Mouse (Mus musculus): ENCODE results near the gene Ccdc107. TPM values are rescaled to one million over a fixed set of nuclear protein-coding genes. Genes with fewer than 3 reads are reported as not detected.

The Ccdc107 gene
- total and polyA plus RNA-seq, 3 experiments = 30.5 to 63.1 (median 33.4) TPM

- Histone ChIP-seq H3K27me3 (replicated peaks) (peaks cover 42% of the 10 kb centered on the region), H3K4me3 (replicated peaks in 1 of 3; ENCODE audit: low read depth in 2 of 3, low read length in 2 of 3, poor library complexity in 1 of 3) (peak overlapping the region; percentile 51 to 64 (median 59)), H3K27ac (ENCODE audit: insufficient read depth, low read depth) (no peak overlapping the region), H3K79me2 (replicated peaks; ENCODE audit: control insufficient read depth, extremely low read depth, insufficient read depth, poor library complexity, severe bottlenecking) (no peaks in the 10 kb centered on the region), H3K9ac (ENCODE audit: insufficient read depth, low read depth) (peak overlapping the region; percentile 4; the same call in 1 of the 2 replicates), H3K9me3 (replicated peaks; ENCODE audit: low read length) (no peaks in the 10 kb centered on the region), H3K4me2 (ENCODE audit: insufficient read depth, low read depth, poor library complexity, severe bottlenecking) (peak overlapping the region; percentile 58), H3K36me3 (replicated peaks in 1 of 2; ENCODE audit: control insufficient read depth in 1 of 2, insufficient read depth in 1 of 2, low read length in 1 of 2) (peaks cover 4 to 31% of the 10 kb centered on the region in 2 experiments), H3K4me1 (ENCODE audit: control insufficient read depth in 1 of 2, insufficient read depth in 2 of 2) (peaks cover 0 to 22% of the 10 kb centered on the region in 2 experiments; a peak in 2 of 4 replicates)
- dilution Hi-C loops (cut with MboI; ENCODE audit: extremely low pct_ligation_motif_present, extremely low pct_unique_long_range_greater_than_20kb, low sequenced_read_pairs) = no loop called here
- in situ Hi-C loops (cut with MboI; ENCODE audit: low pct_ligation_motif_present, low pct_unique_long_range_greater_than_20kb, low sequenced_read_pairs) = no loop called here
- peak in 1 of 2 experiments; percentile 48; a peak in 2 of 4 replicates for TF ChIP-seq CTCF (conservative IDR thresholded peaks at IDR 0.05 in 1 of 2, IDR thresholded peaks at IDR 0.05 in 1 of 2; ENCODE audit: low read depth in 2 of 2, low read length in 2 of 2)
- no peak for TF ChIP-seq MAX (IDR thresholded peaks at IDR 0.05; ENCODE audit: low read length)
- peak; percentile 28 for DNase-seq (ENCODE audit: extremely low read depth)
Observed at GRCm38 (mm10) chr4:43498983-43499382, 6.3 kb downstream of the Ccdc107 start.

DNA sequence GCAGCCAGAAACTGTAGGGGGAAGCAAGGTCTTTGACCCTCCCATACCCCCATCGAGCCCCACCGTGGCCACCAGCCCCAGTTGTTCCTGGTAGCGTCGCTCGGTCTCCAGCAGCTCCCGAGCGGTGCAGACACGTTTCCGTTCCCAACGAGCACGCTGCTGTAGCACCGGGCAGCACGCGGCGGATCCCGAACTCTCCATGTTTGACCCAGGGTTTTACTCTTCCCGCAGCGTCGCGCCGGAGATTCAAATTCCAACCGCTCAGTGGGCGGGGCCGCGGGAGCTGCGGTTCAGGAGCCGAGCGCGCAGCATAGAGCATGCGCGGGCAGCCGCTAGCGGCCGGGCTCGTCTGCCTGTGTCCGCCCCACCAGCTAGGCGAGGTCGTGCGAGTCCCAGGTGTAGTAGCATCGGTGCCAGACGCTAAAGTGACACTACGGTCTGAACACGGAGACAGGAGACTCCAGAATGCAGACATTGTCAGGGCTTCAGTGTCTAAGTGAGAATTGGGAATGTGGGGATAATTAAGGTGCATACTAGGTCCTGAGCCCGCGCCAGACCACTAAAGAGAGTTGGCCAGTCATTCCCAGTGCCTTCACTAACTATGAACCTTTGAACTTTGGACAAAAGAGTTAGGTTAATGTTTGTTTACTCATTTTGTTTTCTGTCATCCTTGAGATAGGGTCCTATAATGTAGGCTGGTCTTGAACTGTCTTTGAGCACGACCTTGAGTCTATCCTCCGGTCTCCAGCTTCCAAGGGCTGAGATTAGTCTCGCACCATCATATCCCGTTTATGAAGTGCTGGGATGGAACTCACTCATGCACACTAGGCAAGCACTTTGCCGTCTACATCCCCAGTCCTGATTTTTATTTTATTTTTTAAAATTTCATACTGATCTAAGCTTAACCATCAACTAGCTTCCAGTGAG is 7.0 kb downstream of the Ccdc107 start, which contains the start of gene Arhgef39:
Arhgef39 (minus strand) TSS at position 289 of the 927 bp plus-strand sequence.
- Histone ChIP-seq H3K27ac (ENCODE audit: insufficient read depth, low read depth) (no peak within 1 kb of the TSS), H3K79me2 (replicated peaks; ENCODE audit: control insufficient read depth, extremely low read depth, insufficient read depth, poor library complexity, severe bottlenecking) (no peaks in the 10 kb centered on the region), H3K9me3 (replicated peaks; ENCODE audit: low read length) (no peaks in the 10 kb centered on the region), H3K9ac (ENCODE audit: insufficient read depth, low read depth) (peak within 1 kb of the TSS; percentile 4; the same call in 1 of the 2 replicates), H3K4me3 (replicated peaks in 1 of 3; ENCODE audit: low read depth in 2 of 3, low read length in 2 of 3, poor library complexity in 1 of 3) (peak within 1 kb of the TSS; percentile 51 to 64 (median 59)), H3K36me3 (replicated peaks in 1 of 2; ENCODE audit: control insufficient read depth in 1 of 2, insufficient read depth in 1 of 2, low read length in 1 of 2) (peaks cover 4 to 31% of the 10 kb centered on the region in 2 experiments), H3K27me3 (replicated peaks) (peaks cover 49% of the 10 kb centered on the region), H3K4me1 (ENCODE audit: control insufficient read depth in 1 of 2, insufficient read depth in 2 of 2) (peaks cover 0 to 17% of the 10 kb centered on the region in 2 experiments; a peak in 2 of 4 replicates), H3K4me2 (ENCODE audit: insufficient read depth, low read depth, poor library complexity, severe bottlenecking) (peak within 1 kb of the TSS; percentile 58)
- dilution Hi-C loops (cut with MboI; ENCODE audit: extremely low pct_ligation_motif_present, extremely low pct_unique_long_range_greater_than_20kb, low sequenced_read_pairs) (no loop called here), in situ Hi-C loops (cut with MboI; ENCODE audit: low pct_ligation_motif_present, low pct_unique_long_range_greater_than_20kb, low sequenced_read_pairs) (no loop called here)
- DNase-seq (ENCODE audit: extremely low read depth) = peak; percentile 58
- TF ChIP-seq NELFE (IDR thresholded peaks at IDR 0.05; ENCODE audit: low read depth, low read length) = peak; percentile 44; the same call in 1 of the 2 replicates
- TF ChIP-seq NRF1 (IDR thresholded peaks at IDR 0.05; ENCODE audit: low read depth, low read length) = peak; percentile 96
- no peak for TF ChIP-seq ZNF384 (IDR thresholded peaks at IDR 0.05; ENCODE audit: low read depth, low read length)
- TF ChIP-seq MXI1 (IDR thresholded peaks at IDR 0.05; ENCODE audit: low read depth, low read length) = peak; percentile 35; the same call in 1 of the 2 replicates
- no peak for TF ChIP-seq CHD1 (IDR thresholded peaks at IDR 0.05; ENCODE audit: low read depth, low read length)
- no peak for TF ChIP-seq MAX (IDR thresholded peaks at IDR 0.05; ENCODE audit: low read length)
- no peak for TF ChIP-seq EP300 (IDR thresholded peaks at IDR 0.05; ENCODE audit: low read length)
- no peak for TF ChIP-seq ZMIZ1 (IDR thresholded peaks at IDR 0.05; ENCODE audit: low read depth, low read length)
- peak; percentile 38; the same call in 1 of the 2 replicates for TF ChIP-seq POLR2A (IDR thresholded peaks at IDR 0.05; ENCODE audit: low read depth, low read length)

GRCm38 (mm10) chr4:43503041-43503440 is 10.3 kb downstream of the Ccdc107 start:
- dilution Hi-C loops (cut with MboI; ENCODE audit: extremely low pct_ligation_motif_present, extremely low pct_unique_long_range_greater_than_20kb, low sequenced_read_pairs) = no loop called here
- Histone ChIP-seq H3K4me3 (replicated peaks in 1 of 3; ENCODE audit: low read depth in 2 of 3, low read length in 2 of 3, poor library complexity in 1 of 3) (no peak overlapping the region), H3K36me3 (replicated peaks in 1 of 2; ENCODE audit: control insufficient read depth in 1 of 2, insufficient read depth in 1 of 2, low read length in 1 of 2) (no peaks in the 10 kb centered on the region), H3K27me3 (replicated peaks) (peaks cover 83% of the 10 kb centered on the region), H3K9ac (ENCODE audit: insufficient read depth, low read depth) (no peak overlapping the region), H3K79me2 (replicated peaks; ENCODE audit: control insufficient read depth, extremely low read depth, insufficient read depth, poor library complexity, severe bottlenecking) (no peaks in the 10 kb centered on the region), H3K4me1 (ENCODE audit: control insufficient read depth in 1 of 2, insufficient read depth in 2 of 2) (peaks cover 0 to 13% of the 10 kb centered on the region in 2 experiments; a peak in 2 of 4 replicates), H3K9me3 (replicated peaks; ENCODE audit: low read length) (no peaks in the 10 kb centered on the region), H3K4me2 (ENCODE audit: insufficient read depth, low read depth, poor library complexity, severe bottlenecking) (no peak overlapping the region), H3K27ac (ENCODE audit: insufficient read depth, low read depth) (no peak overlapping the region)
- TF ChIP-seq ZKSCAN1 (IDR thresholded peaks at IDR 0.05; ENCODE audit: borderline replicate concordance, low read depth, low read length) = no peak
- no peak for TF ChIP-seq PAX5 (IDR thresholded peaks at IDR 0.05; ENCODE audit: low read length)
- TF ChIP-seq MYC (IDR thresholded peaks at IDR 0.05; ENCODE audit: low read depth, low read length) = no peak
- TF ChIP-seq TCF12 (IDR thresholded peaks at IDR 0.05; ENCODE audit: low read depth, low read length) = no peak
- no peak for TF ChIP-seq UBTF (IDR thresholded peaks at IDR 0.05; ENCODE audit: low read depth, low read length)
- no peak for DNase-seq (ENCODE audit: extremely low read depth)
- in situ Hi-C loops (cut with MboI; ENCODE audit: low pct_ligation_motif_present, low pct_unique_long_range_greater_than_20kb, low sequenced_read_pairs) = no loop called here
